Mouse (Mus musculus) neural tube, embryonic 11.5 days (tissue): ENCODE data around the gene Mapk6. TPM values are rescaled to one million over a fixed set of nuclear protein-coding genes. Genes with fewer than 3 reads are reported as not detected.

Experiments
- ATAC-seq: fragments of 200-750 bp; cut with Nextera tagmentation; 2 replicates; pipeline ENCODE4 v1.8.0; 2017; ENCODE audit warnings: moderate number of reproducible peaks, mild to moderate bottlenecking, moderate TSS enrichment, moderate library complexity; ENCODE audit not compliant: insufficient read depth, low FRiP score, low TSS enrichment
- DNase-seq: peaks from one replicate; pipeline ENCODE4 v3.0.0-alpha.2; 2015; ENCODE audit warnings: low spot score
- H3K27ac ChIP-seq: fragments of 300-500 bp; sonication (generic); 2 replicates; pipeline ENCODE4 v1.5.1; 2014; ENCODE audit warnings: low read depth, mild to moderate bottlenecking, low read length
- H3K27me3 ChIP-seq: fragments of 300-500 bp; sonication (generic); 2 replicates; pipeline ENCODE4 v1.6.1; 2014; ENCODE audit warnings: mild to moderate bottlenecking, low read length, mixed read lengths; ENCODE audit not compliant: control insufficient read depth, insufficient read depth
- H3K36me3 ChIP-seq: fragments of 300-500 bp; sonication (generic); 2 replicates; pipeline ENCODE4 v1.6.1; 2014; ENCODE audit warnings: mild to moderate bottlenecking, low read length, moderate library complexity, mixed read lengths; ENCODE audit not compliant: control insufficient read depth, insufficient read depth
- H3K4me1 ChIP-seq: fragments of 300-500 bp; sonication (generic); 2 replicates; pipeline ENCODE4 v1.6.1; 2014; ENCODE audit warnings: low read length, mixed read lengths; ENCODE audit not compliant: control insufficient read depth, insufficient read depth
- H3K4me2 ChIP-seq: fragments of 300-500 bp; sonication (generic); 2 replicates; pipeline ENCODE4 v1.6.1; 2014; ENCODE audit warnings: low read depth, mild to moderate bottlenecking, moderate library complexity
- H3K4me3 ChIP-seq: fragments of 300-500 bp; sonication (generic); 2 replicates; pipeline ENCODE4 v1.5.1; 2014; ENCODE audit warnings: low read depth, low read length
- H3K9ac ChIP-seq: fragments of 300-500 bp; sonication (generic); 2 replicates; pipeline ENCODE4 v1.6.1; 2014; ENCODE audit warnings: mild to moderate bottlenecking, low read length
- H3K9me3 ChIP-seq: fragments of 300-500 bp; sonication (generic); 2 replicates; pipeline ENCODE4 v1.6.1; 2016; ENCODE audit warnings: low read length; ENCODE audit not compliant: control insufficient read depth
- WGBS: fragments of 180-500 bp; shearing (Covaris S2); extraction: QIAGEN DNeasy Blood & Tissue Kit; methylation state at CpG from one replicate; pipeline ENCODE4 v1.1.7; 2014; 5-methylcytosine and 5-hydroxymethylcytosine counted together
- polyA plus RNA-seq: library from polyadenylated mRNA; unstranded; fragments of >200 nt; fragmentation: Nextera tagmentation; extraction: Ambion mirVana; gene quantifications from 2 replicates; pipeline ENCODE4 v1.2.1, GENCODE M21; 2014

Mapk6 gene
- polyA plus RNA-seq, 1 experiment from 2014 or later, result 213 TPM

DNA sequence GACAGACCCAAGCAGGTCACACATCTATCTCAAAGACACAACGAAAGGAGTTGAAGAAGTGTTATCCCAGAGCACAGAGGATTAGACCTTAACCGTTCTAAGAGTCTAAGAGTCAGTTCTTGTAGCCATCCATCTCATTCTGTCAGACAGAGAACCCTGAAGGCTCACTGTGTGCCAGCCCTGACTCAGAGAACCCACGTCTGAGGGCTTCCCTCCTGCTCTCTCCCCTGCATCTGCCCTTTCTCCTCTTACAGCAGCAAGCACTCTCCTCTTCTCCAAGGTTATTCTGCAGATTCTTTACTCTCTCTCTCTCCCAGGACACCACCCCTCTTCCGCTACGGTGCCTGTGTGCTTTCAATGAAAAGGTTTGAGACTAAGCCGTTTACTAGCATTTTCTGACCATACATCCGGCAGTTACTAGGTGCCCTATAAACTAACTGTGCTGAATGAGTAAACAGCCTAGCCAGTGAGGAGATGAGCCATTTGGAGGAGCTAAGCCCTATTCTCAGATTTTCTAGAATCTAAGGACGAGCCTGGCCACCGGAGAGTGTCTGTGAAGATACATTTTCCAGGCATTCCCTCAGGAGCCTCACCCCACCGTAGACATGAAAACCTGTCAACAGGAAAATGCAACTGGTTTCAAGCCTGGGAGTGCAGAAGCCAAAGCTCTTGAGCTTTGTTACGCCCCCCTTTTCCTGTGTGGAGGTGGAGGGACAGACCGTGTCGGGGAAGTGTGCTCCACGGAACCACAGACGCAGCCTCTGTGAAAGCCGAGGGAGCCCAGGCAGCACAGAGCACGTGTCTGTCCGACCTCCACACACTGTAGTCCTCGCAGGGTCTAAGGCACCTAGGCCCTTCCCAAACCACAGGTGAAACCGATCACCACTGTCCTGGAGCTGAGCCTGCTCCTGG, 8.0 kb downstream of the Mapk6 start:
- WGBS, result 84% methylated on average over 20 of the region's 20 CpGs

DNA sequence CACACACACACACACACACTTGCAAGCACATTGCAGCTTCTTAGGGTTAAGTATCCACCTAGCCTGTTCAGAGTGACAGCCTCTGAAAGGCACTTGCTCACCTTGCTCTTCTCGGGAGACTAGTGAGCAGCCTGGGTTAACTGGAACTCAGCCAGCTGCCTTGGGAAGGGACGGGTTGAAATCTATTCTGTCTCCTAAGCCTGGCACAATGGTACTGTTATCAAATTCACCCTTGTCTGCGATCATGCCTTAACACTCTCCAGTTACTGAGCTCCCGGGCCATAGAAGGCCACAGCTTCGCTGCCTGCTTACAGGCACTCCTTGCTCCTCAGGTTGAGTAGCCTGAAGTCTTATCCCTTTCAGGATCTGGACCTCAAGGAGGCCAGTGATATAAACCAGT, 9.2 kb downstream of the Mapk6 start:
- Histone ChIP-seq H3K9ac (no peak overlapping the region), H3K9me3 (no peaks in the 10 kb centered on the region), H3K27me3 (no peaks in the 10 kb centered on the region), H3K36me3 (peaks cover 2% of the 10 kb centered on the region), H3K4me3 (no peak overlapping the region), H3K4me1 (0 out of 2 replicates have a peak, but pooled peaks cover 2% of the 10 kb centered on the region), H3K4me2 (no peak overlapping the region), H3K27ac (no peak overlapping the region)
- ATAC-seq, result no peak
- WGBS, result 92% methylated on average over 5 of the region's 5 CpGs
- no peak for DNase-seq

More for the DNA sequence above, 8.0 kb downstream of the Mapk6 start:
- no peak overlapping the region for H3K4me3 ChIP-seq
- no peak for DNase-seq
- no peak for ATAC-seq
- no peaks in the 10 kb centered on the region for H3K27me3 ChIP-seq
- H3K9me3 ChIP-seq, result no peaks in the 10 kb centered on the region
- H3K4me1 ChIP-seq, result peaks cover 9% of the 10 kb centered on the region; the same call in 1 of the 2 replicates
- H3K4me2 ChIP-seq, result no peak overlapping the region
- H3K27ac ChIP-seq, result no peak overlapping the region
- H3K9ac ChIP-seq, result no peak overlapping the region
- H3K36me3 ChIP-seq, result peaks cover 2% of the 10 kb centered on the region; the same call in 1 of the 2 replicates

DNA sequence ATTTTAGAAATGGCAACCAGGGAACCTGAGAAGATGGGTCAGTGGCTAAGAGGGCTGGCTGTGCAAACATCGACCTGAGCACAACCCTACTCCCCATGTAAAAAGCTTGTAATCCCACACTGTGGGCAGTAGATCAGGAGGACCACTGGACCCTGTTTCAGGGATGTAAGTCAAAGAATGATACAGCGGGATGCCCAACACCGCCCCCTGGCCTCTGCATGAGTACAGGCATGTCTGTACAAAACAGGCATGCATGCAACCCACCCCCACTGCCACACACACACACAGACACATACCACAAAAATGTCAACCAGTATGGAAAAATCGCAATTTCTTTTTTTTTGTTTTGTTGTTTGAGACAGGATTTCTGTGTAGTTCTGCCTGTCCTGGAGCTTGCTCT, 10.7 kb downstream of the Mapk6 start:
- DNase-seq, result no peak
- no peak overlapping the region for H3K27ac ChIP-seq
- no peaks in the 10 kb centered on the region for H3K4me1 ChIP-seq
- H3K4me3 ChIP-seq, result no peak overlapping the region
- peaks cover 9% of the 10 kb centered on the region for H3K36me3 ChIP-seq
- no peak overlapping the region for H3K9ac ChIP-seq
- 90% methylated on average over 4 of the region's 4 CpGs for WGBS
- no peaks in the 10 kb centered on the region for H3K9me3 ChIP-seq
- no peak overlapping the region for H3K4me2 ChIP-seq
- H3K27me3 ChIP-seq, result no peaks in the 10 kb centered on the region
- no peak for ATAC-seq

DNA sequence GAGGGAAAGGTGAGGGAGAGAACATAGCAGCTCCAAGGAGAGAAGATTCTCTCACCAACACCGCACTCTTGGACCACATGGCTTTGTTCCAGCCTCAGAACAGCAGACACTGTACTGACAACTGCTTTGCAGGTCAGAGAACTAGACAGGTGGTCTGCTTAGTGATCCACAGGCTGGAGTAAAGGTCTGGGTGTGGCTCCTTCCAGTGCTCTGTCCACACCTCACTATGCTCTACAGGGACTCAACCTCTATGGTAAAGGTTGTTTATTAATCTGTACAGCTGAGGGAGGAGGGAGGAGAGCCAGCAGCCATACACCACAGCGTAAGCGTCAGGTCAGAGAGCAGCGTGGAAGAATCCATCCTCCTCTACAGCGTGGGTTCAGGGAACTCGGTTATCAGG, 13.8 kb downstream of the Mapk6 start:
- H3K36me3 ChIP-seq, result peaks cover 12% of the 10 kb centered on the region
- no peak for ATAC-seq

DNA sequence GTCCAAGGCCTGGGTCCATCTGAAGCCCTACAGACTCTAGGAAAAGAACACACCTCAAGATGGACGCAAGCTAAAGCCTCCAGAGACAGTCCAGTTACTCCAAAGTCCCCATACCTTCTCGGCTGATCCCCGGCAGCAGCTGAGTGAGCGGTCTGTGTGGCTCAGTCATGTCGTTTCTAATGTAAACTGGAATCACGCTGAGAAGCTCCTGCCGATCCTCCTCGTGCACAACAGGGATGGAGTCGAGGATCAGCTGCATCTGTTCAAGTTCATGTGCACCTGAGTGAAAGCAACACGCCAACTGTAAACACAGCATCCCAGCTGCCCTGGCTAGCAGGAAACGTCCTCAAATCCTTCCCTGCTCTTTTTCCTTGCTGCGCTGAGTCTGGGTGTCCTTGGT, 16.6 kb downstream of the Mapk6 start:
- Histone ChIP-seq H3K27me3 (no peaks in the 10 kb centered on the region), H3K4me3 (no peak overlapping the region), H3K9me3 (no peaks in the 10 kb centered on the region), H3K36me3 (peaks cover 21% of the 10 kb centered on the region), H3K27ac (no peak overlapping the region), H3K4me2 (no peak overlapping the region), H3K9ac (no peak overlapping the region), H3K4me1 (no peaks in the 10 kb centered on the region)
- ATAC-seq (no peak), DNase-seq (no peak)
- 71% methylated on average over 12 of the region's 12 CpGs for WGBS

More for the DNA sequence above, 13.8 kb downstream of the Mapk6 start:
- Histone ChIP-seq H3K27me3 (no peaks in the 10 kb centered on the region), H3K4me2 (no peak overlapping the region), H3K4me1 (no peaks in the 10 kb centered on the region), H3K4me3 (no peak overlapping the region), H3K9ac (no peak overlapping the region), H3K9me3 (no peaks in the 10 kb centered on the region), H3K27ac (no peak overlapping the region)
- DNase-seq, result no peak
- WGBS, result 91% methylated on average over 6 of the region's 6 CpGs

DNA sequence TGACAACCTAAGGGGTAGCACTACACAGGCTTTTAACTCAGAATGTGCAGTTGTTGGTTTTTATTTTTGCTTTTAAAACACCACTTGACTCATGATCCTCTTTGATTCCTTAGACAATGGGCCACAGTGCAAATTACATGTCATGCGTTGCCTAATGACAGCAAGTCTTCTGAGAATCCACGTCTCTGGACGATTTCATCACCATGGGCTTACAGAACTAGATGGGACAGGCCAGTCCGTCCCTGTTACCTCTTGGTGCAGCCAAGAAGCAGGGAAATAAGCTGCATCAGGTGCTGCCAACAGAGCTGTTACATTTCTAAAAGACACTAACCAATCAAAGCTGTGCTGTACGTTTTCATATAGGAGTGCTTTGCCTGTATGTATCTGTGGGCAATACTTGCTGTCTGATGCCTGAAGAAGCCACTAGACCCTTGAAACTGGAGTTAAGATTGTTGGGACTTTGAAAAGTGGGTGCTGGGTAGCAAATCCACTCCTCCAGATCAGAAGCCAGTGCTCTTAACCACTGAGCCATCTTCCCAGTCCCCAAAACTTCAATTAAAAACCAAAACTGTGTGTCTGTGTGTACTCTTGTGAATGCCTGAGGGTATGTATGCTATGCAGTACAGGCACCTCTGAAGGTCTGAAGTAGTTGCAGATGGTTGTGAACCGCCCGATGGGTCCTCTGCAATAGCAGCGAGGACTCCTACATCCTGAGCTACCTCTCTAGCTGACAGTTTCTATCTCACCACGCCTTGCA, 24.4 kb downstream of the Mapk6 start:
- Histone ChIP-seq H3K4me2 (no peak overlapping the region), H3K36me3 (peaks cover 11% of the 10 kb centered on the region), H3K9me3 (no peaks in the 10 kb centered on the region), H3K4me3 (no peak overlapping the region), H3K4me1 (no peaks in the 10 kb centered on the region), H3K27ac (no peak overlapping the region), H3K27me3 (no peaks in the 10 kb centered on the region), H3K9ac (no peak overlapping the region)
- no peak for DNase-seq
- WGBS, result 86% methylated on average over 9 of the region's 9 CpGs
- no peak for ATAC-seq

DNA sequence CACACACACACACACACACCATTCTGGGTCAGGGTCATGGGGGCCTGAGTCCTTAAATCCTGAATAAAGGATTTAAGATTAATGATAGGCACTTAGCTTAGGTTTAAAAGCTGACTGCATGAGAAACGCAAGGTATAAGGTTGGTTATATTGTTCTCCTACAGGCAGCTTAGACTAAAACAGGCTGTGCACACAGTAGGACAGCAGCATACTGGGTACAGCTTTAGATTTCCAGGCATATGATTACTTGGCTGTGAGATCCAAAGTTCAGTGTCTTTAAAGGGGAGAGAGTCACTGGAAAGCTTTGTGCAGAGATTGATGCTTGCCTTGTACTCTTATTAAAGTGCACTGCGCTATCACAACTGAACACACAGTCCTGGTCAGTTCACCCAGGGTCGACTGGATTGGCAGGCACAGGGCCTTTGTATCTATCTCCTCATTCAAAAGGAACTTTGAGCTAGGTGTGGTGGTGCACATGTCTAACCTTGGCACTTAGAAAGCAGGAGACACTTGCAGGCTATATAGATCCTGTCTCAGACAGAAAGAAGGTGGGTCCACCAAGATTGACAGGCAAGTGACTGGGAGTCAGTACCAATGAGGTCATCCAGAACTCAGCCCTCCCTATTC, 25.4 kb downstream of the Mapk6 start:
- Histone ChIP-seq H3K4me2 (no peak overlapping the region), H3K36me3 (peaks cover 8% of the 10 kb centered on the region; the same call in 1 of the 2 replicates), H3K27ac (no peak overlapping the region), H3K4me3 (no peak overlapping the region), H3K9ac (no peak overlapping the region), H3K9me3 (no peaks in the 10 kb centered on the region), H3K27me3 (no peaks in the 10 kb centered on the region), H3K4me1 (no peaks in the 10 kb centered on the region)
- 82% methylated on average over 3 of the region's 3 CpGs for WGBS
- DNase-seq, result no peak
- no peak for ATAC-seq

DNA sequence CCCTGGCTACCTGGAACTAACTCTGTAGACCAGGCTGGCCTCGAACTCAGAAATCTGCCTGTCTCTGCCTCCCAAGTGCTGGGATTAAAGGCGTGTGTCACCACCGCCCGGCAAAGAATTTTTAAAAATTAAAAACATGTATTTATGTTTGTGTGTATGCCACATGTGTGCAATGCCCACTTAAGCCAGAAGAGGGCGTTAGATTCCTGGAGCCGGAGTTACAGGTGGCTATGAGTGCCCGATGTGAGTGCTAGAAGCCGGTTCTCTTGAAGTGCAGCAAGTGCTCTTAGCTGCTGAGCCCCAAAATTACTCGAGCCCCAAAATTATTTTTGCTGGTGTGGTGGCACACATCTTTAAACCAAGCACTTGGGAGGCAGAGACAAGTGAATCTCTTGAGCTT, 26.0 kb downstream of the Mapk6 start:
- Histone ChIP-seq H3K4me2 (no peak overlapping the region), H3K9ac (no peak overlapping the region), H3K27me3 (no peaks in the 10 kb centered on the region), H3K9me3 (no peaks in the 10 kb centered on the region), H3K4me3 (no peak overlapping the region), H3K36me3 (0 out of 2 replicates have a peak, but pooled peaks cover 5% of the 10 kb centered on the region), H3K27ac (no peak overlapping the region), H3K4me1 (no peaks in the 10 kb centered on the region)
- 86% methylated on average over 9 of the region's 9 CpGs for WGBS
- DNase-seq (no peak), ATAC-seq (no peak)
